Mouse (Mus musculus) erythroblast, adult 5-6 weeks (primary cell): ENCODE results near the gene Phospho1. TPM values are rescaled to one million over a fixed set of nuclear protein-coding genes. Genes with fewer than 3 reads are reported as not detected.

Experiments
- ATAC-seq: replicated peaks from 2 replicates; pipeline ENCODE4 v1.8.0; 2016; ENCODE audit warnings: moderate number of reproducible peaks, mild to moderate bottlenecking, moderate TSS enrichment, inconsistent platforms; ENCODE audit not compliant: poor library complexity, low FRiP score, severe bottlenecking
- total RNA-seq, 2 experiments: library from RNA; stranded (forward) in 1 of 2; stranded (reverse) in 1 of 2; fragments of 150-400 nt in 1 of 2; fragments of 200-764, 138-1000 nt in 1 of 2; gene quantifications; 2 replicates each; pipeline versions ENCODE4 v1.2.3 to v1.2.4; 2015 to 2017; ENCODE audit warnings: low replicate concordance in 2 of 2

The Phospho1 gene
- total RNA-seq, 2 experiments from 2014 or later = 57.9 to 86.1 TPM

DNA sequence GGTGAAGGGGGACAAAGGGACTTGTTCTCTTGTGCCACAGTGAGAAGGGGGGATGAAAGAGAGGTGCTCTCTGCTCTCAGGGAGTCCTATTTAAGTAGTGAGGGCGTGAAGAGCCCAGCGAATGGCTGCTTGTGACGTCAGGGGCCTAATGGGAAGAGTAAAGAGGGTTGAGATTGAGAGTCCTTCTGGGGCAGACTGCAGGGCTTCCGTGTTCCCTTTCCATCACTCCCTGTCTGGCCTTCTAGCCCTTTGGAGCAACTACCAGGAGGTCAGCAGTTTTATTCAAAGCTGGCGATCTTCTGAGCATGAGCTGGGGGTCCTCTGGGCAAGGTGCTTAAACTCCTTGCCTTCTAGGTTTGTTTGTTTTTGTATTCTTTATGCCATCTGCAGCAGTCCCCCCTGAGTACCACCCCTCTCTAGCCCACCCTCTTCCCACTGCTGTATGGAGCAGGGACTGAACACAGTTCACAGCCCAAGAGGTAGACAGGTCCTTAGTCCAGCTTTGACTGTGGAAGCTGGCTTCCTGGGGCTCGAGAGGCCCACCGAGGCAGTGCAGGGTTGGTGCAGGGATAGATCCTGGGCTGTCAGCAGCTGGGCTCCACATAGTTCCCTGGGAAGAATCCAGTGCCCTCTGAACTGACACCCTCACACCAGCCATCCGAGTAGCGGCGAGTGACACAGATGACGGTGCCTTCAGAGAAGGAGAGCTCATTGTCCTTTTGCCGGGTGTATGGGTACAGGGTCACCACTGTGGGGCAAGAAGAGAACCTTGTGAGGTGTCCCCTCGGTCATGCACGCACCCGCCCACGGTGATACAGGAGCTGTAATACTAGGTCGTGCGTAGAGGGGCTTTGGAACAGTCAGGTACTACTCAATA, 8.1 kb downstream of the Phospho1 start:
- no peak for ATAC-seq

- ATAC-seq = no peak
Measured at GRCm38 (mm10) chr11:95833006-95833570, 8.8 kb downstream of the Phospho1 start.

DNA sequence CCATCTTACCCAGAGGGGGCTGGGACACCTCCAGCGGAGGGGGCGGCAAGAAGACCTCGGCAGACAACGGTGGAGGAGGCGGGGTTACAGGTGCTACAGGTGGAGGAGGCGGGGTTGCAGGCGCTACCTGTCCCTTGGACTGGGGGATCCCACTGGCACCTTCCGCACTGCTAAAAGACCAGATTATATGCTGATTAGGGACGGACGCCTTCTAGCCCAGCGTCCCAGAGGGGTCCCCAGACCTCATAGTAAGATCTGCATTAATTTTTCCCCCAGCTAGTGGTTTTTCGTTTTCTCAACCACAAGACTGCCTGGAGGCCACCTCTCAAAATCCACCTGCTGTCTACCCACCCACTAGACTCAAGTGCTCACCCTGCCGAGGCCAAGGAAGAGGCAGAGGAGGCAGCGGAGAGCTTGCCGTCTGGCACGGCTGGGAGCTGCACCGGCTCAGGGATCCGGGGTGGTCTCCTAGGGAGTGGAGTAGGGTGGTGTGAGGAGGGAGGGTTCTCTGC, 9.4 kb downstream of the Phospho1 start:
- ATAC-seq = peak; percentile 8; the same call in 1 of the 2 replicates

GRCm38 (mm10) chr11:95834143-95834667, 9.9 kb downstream of the Phospho1 start:
- ATAC-seq = no peak

DNA sequence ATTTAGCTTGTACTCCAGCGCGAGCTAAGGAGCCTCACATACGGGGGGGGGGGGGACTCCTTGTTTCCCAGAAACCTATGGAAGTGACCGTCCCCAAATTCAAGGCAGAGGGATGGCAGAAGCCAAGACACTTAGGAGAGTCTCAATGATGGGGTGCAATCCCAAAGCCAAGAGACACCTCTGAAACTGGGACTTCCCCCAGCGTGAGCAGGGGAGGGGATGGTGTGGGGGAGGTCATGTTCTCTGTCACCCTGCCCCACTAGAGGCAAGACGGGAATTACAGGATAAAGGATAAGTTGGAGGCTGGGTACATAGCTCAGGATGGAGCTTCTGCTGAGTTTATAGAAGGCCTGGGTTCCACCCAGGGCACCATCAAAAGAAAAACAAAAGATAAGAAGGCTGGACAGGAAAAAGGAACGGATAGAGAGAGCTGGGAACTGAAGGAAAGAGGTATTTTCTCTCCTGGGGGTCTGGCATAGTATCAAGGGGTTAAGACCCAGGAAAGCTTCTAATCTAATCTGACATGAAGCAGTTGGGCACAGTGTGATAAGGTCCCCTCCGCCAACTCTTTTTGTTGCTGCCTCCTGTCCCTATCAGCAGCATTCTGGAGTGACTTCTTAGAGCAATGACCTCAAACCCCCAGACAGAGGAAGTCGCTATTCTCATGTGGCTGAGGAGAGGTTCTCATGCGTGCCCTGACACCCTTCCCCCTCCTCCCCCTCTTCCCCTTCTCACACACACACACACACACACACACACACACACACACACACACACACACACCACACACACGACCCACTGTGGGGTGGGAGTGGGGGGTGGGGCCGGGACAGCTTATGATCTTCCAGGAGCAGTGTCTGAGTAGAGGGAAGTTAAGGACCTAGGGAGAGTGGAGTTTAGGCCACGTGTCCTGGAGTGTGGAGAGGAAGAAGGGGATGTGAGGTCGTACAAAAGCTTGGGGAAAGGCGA, 10.7 kb downstream of the Phospho1 start:
- no peak for ATAC-seq

DNA sequence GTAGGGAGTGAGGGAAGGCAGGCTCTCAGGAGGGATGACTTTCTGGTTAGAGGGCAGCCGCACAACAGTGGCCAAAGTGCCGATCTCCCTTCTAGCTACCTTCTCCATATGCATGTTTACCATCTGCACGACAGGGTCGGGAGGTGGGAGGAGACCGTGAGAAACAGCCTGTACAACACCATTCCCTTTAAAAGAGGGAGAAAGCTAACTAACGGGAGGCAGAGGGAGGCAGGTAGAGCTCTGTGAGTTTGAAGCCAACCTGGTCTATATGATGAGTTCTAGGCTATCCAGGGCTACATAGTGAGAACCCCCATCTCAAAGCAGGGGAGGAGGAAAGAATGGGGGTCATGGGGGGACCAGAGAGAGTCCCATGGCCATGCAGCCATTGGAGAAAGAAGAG, 11.5 kb downstream of the Phospho1 start:
- no peak for ATAC-seq

DNA sequence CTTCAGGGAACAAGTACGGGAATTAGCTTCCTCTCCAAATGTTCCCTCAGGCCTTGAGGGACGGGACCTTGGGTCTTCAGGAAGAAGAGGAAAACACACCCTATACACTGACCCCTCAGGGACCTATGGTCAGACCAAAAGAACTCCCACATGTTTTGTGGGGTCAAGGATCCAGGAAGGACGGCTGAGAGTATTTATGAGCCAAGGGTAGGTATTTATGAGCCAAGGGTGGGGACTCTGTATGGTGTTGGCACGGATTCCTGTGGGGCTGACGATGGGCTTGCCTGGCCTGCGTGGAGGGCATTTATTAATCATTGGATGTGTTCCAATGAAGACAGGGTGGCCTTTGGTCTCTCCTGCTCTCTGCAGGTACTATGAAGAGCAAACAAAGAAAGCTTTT, 12.1 kb downstream of the Phospho1 start:
- no peak for ATAC-seq

DNA sequence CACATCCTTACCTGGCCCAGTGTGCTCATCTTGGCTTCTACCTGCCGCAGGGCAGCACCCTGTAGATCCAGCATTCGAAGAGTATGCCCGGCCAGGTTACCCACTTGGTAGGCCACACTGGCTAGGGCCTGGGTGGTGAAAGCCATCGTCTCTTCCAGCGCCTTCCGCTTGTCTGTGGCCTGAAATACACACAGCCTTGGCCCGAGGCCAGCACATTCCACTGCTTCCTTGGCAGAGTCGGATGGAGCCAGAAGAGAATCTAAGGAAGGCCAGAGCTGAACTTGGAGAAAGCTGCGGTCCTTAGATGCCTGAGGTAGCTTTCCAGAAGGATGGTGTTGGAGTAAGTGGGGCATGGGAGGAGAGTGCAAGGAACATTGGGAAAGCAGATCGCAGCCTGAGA, 12.8 kb downstream of the Phospho1 start, which contains the start of gene Gngt2:
Gene Gngt2, plus strand, starts transcription at position 158 of the 400 bp plus-strand sequence.
- no peak for ATAC-seq

DNA sequence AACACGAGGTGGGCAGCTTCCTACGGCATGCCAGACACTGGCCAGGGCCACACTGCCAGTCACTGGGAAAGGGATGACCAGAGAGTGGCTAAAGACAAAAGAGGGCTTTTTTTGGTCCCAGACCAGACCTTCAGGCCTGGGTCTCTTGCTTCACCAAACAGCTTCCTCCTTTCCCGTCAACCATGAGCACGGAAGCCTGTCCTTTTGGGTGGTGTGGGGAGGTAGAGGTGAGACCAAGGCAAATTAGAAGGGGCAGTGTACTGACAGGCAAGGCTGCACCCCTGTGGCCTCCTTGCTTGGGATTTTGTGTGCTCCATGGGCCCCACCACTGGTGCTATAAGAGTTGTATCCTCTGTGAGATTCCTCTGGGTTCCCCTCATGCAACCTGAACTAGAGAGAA, 14.3 kb downstream of the Phospho1 start:
- ATAC-seq = no peak

DNA sequence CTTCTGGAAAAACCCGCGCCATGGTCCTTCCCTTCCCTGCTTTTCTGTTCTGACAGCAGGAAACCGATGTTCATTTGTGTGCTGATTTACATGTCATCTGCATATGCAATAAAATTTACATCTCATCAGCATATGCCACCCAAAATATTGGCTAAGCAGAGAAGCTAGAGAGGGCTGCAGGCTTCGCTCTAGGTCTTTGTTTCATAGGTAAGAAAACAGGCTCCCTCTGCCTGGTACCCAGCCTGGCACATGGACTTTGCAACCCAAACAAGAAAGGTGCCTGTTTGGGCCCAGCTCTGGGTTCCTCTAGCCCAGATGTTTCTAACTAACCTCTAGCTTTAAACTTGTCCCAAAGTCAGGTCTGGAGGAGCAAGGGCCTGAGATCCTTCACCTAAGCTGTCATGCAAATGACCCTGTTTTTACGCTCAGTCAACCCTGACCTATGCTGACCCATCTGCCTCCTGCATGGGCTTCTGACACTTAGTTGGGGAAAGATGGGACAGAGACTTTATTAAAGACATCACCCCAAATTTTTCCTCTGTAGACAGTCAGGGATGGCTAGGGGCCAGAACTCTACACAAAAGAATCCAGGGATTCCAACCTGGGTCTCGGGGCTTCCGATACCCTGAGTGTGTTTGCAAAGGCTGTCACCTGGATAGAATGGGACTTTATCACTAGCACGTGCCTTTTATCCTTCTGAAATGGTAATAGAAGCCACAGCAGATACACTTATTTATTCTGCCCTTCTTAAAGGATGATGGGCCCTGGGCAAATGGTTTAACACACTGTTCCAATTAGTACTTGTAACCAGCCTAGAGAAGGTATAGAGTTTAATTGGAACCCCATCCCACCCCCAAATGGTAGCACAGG, 14.9 kb downstream of the Phospho1 start:
- no peak for ATAC-seq

DNA sequence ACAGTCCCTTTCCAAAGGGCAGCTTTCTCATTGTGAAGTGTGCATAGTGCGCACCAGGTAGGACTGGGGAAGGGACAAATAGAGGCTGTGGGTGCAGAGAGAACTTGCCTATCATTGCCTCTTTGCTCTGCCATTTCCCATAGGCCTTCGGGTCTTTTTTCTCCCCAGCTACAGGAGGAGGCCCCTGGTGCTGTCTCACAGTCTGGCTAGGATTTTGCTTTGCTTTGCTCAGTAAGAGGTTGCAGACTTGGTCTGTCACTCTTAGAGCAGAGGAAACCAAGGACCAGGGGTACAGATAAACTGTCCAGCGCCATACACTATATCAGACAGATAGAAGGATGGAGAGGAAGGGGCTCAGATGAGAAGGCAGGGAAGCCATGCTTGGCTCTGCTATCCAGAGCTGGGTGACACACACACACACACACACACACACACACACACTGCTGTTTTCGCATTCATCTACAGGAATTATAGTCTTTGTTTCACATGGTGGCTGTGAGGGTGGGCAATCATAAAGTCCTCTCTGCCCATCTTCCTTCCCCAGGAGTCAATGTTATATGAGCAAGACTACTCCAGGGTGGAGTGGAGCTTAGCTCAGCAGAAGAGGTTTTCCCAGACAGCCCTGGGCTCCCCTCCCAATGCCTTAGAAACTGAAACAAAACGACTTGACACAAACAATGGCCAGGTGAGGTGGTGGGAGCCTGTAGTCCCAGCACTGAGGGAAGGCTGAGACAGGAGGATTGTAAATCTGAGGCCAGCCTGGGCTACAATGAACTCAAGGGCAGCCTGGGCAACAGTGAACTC, 16.6 kb downstream of the Phospho1 start:
- no peak for ATAC-seq

DNA sequence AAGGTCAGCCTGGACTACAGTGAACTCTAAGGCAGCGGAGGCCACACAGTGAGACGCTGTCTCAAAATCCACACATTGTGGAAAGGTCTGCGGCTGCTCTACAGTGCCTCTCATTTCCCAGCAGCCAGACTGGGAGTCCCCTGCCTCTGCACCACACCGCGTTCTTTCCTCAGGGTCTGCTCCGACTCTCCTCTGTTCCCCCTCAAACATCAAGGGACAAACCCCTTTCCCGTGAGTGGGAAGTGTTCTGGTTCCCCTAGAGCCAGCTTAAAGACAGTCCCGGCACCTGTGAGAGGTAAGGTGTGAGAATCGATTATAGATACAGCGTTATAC, 17.2 kb downstream of the Phospho1 start:
- ATAC-seq = 0 out of 2 replicates have a peak, but pooled peaks have one; percentile 7

DNA sequence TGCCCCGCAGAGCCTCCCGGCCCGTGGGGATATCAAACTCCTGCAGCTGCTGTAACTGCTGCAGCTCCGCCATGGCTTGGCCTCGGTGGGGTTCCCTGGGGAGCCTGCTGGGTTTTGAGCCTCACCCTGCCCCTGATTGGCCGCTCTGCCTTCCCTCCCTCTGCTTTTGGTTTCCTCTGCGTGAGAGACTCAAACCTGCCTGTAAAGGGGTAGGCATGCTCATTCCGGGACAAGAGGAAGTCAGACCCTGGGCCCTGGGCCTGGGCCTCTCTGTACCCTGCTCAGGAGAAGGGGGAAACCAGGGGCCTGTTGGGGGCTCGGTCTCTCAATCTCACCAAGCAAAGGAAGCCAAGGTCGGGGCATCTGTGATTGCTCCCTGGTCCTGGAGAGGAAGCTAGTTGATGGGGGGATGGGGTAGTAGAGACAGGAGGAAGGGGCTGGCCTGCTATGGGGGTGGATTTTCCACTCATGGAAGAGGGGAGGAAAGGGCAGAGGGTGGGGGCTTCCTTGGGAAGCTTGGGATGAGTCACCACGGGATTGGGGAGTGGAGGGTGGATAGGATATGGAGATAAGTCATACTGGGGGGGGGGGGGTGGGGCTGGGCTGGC, 17.9 kb downstream of the Phospho1 start, which contains the start of gene Abi3:
Gene Abi3, minus strand, starts transcription at position 403 of the 608 bp plus-strand sequence.
- ATAC-seq = peak; percentile 57

DNA sequence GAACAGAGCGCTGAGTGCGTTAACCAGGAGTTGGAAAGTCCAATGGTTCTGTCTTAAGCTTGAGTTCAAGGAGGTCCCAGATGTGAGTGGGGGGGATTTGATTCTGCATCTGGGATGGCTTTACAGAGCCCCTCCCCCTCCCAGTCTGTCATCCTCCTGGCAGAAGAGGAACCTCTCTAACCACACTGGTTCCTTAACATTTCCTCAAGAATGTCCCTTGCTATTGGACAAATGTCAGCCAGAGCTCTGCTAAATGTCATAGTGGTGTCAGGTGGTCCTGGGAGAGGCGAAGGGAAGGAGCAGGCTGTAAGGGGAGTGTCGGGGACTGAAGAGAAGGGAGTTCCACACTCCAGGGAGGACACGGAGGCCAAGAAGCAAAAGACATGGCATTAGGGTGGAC, 18.7 kb downstream of the Phospho1 start:
- no peak for ATAC-seq

DNA sequence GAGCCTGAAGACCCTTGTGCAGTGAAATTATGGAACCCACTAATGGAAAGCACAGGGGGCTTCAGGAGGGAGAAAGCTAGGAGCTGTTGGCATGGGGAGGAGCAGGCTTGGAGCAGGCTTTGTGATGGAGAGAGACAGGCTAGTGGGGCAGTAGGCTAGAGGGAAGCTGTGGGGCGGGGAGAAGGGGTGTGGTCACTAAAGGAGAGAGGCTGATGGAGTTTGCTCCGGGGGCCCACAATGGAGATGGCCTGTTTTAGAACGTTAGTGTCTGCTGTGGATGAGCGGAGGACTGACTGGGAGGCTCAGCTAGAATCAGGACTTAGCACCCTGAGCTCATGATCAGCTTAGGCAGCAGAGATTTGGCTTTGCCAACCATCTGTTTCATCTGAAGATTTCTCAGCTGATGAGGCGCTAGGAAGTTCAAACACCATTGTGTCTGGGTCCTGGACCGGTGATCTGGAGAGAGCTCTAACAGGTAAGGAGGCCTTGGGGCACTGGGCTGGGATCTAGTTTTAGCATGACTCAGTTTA, 19.2 kb downstream of the Phospho1 start:
- no peak for ATAC-seq

DNA sequence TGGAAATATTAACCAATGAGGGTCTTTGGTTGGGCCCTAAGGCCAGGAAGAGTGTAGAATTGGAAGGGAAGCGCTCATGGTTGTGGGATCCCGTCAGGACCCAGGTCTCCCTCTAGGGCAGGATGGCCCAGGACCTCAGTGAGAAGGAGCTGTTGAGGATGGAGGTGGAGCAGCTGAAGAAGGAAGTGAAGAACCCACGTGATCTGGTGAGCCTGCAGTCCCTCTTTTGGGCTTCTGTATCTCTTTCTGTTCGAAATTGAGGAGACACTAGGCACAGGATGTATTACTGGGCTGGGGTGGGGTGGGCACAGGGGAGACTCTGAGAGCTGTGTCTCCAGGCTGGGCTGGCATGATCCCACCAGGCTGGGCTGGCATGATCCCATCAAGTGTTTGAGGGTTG, 20.6 kb downstream of the Phospho1 start:
- no peak for ATAC-seq

DNA sequence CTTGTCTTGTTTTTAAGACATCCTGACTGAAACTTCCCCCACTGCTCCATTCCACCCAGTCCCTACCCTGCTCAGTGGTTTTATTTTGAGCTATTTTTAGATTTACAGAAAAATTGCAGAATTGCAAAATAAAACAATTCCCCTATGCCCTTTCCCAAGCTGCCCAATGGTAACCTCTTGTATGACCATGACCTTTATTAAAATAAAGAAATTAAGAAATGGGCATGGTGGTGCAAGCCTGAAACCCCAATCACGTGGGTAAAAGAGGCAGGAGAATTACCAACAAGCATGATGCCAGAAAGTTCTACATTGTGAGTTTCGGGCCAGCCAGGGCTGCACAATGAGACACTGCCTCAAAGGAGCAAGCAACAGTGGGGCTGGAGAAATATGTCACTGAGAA, 26.6 kb downstream of the Phospho1 start:
- no peak for ATAC-seq
